Mouse (Mus musculus): ENCODE data around the gene Commd9.

Commd9 gene

DNA sequence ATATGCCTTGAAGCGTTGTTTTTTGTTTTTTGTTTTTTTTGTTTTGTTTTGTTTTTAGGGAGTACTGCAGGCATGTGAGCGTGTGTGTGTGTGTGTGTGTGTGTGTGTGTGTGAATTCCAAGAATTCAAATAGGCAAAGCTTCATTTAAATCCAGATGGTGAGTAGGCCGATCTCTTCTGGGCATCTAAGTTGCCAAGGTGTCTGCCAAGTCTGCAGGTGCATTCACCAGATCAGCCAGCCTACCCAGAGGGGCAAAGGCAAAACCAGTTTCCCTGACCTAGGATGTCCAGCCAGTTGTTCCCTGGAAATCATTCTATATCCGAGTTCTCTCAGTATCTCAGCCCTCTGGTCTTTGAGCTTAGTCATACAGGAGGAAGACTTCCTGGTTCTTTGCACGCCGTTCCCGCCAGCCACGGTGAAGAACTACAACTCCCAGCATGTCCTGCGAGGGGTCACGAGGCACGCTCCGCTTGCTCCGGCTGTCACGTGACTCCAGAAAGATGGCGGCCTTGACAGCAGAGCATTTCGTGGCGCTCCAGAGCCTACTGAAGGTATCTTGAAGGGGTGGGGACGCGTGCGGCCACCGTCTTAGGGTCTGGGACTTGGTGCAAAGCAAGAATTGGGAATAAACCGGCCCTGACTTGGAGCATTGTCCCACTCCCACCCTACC is at the start of gene Commd9:
TSS of gene Commd9 (plus strand) at position 480 of the 671 bp plus-strand sequence.
- DNase-seq (ENCODE audit: low spot score in 2 of 2): peak; percentile 78 to 95

DNA sequence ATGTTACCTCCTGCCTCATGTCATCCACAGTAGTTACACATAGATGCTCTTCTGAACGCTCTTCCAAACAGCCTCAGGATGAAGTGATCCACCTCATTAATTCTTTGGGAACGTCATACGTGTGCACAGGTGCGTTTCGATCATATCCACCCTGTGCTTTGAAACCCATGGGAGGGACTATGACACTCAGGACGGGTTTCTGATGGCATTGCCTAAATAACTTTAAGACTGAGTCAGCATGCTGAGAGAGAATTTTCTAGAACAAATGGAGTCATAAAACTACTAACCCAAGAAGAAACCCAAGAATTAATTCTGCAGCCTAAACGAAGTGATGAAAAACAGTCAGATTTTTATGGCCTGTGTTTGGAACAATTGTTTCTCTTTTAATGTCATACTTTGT is 43.3 kb upstream of the Commd9 start:
- no peak for DNase-seq (ENCODE audit: low spot score in 2 of 2)

DNA sequence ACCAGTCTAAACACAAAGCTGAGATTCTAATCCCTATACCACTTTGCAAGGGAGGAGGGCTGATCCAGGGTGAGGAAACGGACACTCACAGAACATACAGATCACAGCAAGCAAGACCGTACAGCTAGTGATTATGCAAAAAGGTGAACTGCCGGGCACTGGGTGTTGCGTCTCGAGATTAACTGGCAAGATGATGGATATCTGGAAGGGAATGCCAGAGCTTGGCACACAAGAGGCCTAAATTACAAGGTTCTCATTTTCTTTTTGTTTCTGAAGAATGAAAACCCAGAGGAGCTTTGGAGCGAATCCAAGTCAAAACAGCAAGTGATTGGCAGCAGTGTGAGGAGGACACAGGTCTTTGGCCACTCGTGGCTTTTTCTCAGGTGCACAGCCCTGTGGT is 31.3 kb upstream of the Commd9 start:
- no peak for DNase-seq (ENCODE audit: low spot score in 2 of 2)

DNA sequence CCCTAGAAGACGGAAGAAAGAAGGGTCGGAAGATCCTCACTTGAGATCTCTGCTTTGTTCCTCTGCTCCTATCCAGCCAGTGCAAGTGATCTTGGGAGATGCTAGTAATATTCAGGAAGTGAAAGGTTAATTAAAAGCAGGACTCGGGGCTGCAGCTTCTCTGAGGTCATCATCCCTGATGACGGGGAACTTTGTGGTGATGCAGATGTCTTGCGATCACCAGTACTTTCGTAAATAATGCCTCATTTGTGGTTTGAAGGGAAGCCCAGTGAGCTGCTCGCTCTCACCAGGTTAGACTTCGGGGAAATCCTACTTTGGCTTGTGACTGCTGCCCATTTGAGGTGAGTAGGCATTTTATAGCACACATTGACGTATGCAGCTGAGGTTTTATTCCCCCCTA is 29.9 kb upstream of the Commd9 start:
- DNase-seq (ENCODE audit: low spot score in 2 of 2): no peak

DNA sequence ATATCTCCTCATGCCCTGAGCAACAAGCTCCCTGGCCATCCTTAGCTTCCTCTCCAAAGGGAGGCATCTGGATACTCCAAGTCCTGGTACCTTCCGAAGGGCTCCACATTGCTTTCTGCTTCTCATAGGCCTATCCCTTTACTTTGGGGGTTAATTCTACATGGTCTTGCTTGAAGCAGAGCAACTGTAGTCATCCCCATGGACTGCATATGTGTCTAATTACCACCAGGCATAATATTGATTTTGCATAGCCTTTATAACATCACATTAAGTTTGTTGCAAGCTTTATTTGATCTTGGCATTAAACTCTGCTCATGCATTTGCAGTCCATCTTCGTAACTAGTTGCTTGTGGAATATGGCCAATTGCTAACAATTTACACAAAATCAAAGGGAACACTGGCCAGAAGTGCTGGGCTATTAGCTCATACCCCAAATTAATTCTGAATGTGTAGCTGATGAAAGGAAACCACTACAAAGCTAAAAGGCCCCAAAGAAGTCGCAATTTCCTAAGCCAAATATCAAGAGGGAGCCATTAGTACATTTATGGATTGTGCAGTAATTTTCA is 25.0 kb upstream of the Commd9 start:
- no peak for DNase-seq (ENCODE audit: low spot score in 2 of 2)

DNA sequence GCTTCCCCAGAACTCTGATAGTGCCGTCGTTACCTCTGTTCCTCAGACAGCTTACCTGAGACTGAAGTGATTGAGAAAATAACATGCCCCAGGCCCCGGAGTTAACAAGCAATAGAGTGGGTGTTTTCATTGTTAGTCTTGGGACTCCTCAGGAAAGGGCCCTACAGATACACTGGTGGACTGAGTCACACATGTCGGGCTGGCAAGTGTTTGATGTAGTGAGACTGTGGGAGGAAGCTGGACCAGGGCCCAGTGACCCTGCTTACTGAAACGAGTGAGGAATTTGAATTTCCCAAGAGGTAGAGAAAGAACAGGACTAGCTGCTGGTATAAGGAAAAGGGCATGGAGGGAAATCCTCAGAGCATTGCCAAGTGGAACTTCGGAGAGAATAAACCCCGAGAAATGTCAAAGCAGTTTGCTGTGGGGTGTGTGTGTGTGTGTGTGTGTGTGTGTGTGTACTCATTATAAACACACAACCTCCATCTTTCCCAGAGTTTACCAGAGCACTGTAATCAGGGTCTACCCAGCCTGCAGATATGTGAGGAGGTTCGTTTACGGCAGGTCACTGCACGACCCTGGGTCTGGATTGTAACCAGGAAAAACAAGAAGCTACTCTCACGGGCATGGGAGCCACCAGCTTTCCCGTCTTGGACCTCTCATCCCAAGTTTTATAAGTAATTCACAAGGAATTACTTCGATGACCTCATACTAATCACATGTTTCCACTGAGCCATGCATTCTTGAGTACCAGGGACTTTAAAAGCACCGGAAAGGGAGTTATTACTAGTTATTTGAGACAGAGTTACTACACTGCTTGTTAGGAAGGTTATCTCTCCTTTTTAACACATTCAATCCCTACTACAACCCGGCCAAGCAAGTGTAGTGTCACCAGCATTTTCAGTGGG is 23.6 kb upstream of the Commd9 start:
- DNase-seq (ENCODE audit: low spot score in 2 of 2): no peak

DNA sequence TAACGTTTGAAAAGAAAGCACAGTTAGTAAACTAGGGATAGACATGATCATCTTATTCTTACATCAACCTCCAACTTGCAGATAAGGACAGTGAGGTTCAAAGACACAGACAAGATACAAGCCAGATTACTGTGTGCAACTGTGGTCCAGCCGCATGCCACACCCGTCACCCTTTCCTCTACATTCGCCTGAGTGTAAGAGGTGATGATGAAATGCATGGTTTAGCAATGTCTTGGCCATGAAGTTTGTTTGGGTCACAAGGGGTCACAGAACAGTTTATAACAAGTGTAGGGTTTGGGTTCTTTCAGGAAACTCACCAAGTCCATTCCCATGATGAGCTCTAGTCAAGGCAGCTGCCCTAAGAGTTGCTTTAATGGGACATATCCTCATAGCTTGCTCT is 17.4 kb upstream of the Commd9 start:
- DNase-seq (ENCODE audit: low spot score in 2 of 2): no peak

DNA sequence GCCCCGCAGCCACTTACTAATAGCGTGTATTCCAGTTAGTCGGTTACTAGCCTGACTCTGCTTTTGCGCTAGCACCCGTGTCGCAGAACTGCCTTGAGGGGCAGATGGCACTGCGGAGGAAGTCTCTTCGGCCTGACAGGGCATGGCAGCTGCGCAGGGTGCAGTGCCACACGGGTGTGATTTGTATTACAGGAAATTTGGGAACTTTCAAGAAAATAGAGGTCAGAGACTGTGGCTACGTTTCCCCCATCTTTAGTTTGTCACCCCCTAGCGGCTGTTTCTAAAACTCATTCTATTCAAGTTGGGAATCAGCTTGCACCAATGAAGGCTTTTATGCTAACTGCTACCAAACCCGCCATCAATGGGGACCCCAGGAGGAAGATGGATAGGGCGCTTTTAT is 14.9 kb upstream of the Commd9 start:
- peak in 1 of 2 experiments; percentile 38 for DNase-seq (ENCODE audit: low spot score in 2 of 2)

DNA sequence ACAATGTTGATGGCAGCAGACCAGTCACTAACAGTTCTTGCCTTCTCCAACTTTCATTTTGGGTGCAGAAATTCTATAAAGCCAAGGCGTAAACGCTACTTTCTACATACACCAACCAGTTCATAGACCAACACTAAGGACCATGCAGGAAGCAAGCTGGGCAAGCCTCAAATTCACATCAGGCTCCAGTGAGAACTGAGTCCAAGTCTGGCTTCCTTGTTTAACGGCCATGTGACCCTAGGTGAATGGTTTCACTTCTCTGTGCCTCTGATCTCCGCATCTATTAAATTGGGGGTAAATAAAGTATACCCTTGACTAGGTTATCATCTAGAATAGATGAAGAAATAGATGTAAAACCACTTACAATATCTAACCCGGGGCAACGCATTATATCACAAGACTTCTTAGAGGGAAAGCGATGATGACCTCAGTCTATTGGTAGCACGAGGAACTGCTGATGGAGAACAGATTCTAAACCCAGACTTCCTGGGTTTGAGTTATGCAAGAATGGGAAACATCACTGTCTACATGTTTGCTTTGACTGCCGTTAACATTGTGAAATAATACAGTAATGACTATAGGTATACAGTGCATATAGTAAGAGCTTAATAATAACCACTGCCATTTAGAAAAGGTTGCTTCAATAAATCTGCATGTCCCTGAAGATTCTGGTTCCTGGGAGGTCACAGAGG is 4.4 kb upstream of the Commd9 start:
- no peak for DNase-seq (ENCODE audit: low spot score in 2 of 2)

DNA sequence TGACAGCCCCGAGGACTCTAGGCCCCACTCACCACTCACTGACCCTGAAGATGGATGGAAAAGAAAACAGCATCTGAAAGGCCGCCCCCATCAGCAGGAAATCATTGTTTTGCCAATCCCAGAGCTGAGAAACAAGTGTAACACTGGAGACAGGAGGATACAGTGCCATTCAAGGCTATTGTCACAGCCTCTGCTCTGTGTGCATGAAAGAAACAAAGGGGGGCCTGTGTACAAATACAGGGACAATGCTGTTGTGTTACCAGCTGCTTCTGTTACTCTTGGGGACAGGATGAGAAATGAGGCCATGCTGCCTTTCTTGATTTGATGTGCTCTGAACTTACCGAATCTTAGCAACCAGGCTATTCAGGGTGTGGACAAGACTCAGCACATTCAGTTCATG is 3.0 kb upstream of the Commd9 start, which contains the start of gene Prr5l:
TSS of gene Prr5l (minus strand) at position 30 of the 400 bp plus-strand sequence.
- DNase-seq (ENCODE audit: low spot score in 2 of 2): no peak

DNA sequence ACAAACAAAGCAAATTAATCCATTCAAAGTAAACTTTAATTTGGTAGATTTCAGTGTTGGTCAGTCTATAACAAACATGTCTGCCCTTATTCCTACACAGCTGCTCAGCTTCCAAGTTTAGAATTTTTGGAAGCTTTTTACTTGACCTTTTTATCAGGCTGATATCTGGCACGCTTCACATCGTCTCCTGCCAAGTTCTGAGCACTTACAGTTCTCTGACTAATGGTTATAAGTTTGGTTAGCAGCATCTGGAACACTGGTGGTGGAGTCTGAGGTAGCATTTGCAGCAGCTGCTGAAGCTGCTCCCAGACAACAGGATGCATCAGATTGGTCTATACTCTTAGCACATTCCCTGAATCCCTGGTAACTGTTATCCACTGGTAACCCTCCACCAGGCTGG is 1.8 kb upstream of the Commd9 start:
- no peak for DNase-seq (ENCODE audit: low spot score in 2 of 2)

DNA sequence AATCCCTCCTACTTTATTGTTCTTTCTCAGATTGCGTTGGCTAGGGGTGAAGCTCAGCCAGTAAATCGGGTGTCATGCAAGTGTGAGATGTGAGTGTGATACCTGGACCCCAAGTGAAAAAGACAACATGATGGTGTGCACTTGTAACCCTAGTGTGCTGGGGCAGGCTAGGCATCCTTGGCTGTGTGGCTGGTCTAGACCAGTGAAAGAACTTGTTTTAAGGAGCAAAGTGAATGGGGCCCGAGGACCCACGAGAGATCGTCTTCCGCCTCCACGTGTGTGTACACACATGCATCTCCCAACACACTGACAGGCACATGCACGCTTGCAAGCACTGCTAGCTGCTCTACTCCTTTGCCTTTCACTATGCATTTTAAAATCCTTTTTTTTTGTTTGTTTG is 2.8 kb downstream of the Commd9 start:
- no peak for DNase-seq (ENCODE audit: low spot score in 2 of 2)

DNA sequence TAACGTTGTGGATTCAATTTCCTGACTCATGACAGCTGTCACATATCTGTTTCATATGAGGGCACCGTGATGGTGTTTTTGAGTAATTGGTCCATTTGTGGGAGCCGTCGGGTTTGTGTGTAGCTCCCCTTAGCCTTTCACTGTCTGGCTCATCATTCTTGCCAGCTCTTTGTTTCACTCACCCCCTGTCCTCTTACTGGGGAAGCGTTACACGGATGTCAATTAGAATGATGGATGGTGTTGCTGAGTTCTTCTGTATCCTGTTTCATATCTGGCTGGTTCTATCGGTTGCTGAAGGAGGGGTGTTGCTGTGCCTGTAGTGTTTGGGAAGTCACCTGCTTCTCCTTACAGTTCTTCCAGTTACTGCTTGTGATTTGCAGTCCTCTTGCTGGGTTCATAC is 5.1 kb downstream of the Commd9 start:
- DNase-seq (ENCODE audit: low spot score in 2 of 2): no peak

DNA sequence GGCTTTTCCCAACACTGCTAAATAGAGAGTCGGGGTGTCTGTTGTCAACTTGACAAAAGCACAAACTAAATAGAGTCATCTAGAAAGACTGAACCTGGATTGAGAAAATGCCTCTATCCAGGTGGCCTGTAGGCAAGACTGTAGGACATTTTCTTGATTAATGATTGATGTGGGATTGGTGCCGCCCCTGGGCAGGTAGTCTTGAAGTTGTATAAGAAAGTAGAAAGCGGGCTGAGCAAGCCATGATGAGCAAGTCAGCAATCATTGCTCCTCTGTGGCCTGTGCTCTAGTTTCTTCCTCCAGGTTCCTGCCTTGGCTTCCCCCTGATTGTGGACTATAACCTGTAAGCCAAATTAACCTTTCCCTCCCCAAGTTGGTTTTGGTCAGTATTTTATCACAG is 8.1 kb downstream of the Commd9 start:
- DNase-seq (ENCODE audit: low spot score in 2 of 2): no peak

DNA sequence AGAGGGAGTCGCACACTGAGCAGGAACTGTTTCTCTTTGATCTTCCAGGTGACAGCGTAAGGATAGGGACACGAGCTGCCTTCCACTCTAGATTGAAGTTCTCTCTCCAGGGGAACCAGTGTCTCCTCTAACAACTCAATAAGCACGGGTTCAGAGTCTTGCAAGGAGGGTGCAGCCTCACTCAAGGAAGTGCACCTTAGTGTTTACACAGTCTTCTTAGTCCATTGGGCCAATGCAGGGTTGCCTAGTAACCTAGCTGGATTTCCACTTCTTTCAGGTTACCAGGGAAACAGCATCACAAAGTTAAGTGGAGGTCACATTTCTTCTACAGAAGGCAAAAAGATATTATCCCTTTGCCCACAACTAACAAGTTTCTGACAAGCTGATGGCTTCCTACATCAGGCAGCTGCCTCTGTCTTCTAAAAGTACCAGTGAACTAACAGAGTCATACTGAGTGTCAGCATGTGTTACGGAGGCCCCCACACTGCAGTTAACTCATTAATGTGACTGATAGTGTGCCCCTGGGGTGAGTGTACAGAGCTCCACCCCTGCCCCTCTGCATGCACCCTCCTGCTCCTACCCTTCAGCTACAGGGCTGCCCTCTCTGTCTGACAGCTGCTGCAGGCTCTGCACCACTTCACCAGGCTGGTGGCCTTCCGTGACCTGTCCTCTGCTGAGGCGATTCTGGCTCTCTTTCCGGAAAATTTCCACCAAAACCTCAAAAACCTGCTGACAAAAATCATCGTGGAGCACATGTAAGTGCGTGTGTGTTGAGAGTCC is 10.6 kb downstream of the Commd9 start:
- no peak for DNase-seq (ENCODE audit: low spot score in 2 of 2)

DNA sequence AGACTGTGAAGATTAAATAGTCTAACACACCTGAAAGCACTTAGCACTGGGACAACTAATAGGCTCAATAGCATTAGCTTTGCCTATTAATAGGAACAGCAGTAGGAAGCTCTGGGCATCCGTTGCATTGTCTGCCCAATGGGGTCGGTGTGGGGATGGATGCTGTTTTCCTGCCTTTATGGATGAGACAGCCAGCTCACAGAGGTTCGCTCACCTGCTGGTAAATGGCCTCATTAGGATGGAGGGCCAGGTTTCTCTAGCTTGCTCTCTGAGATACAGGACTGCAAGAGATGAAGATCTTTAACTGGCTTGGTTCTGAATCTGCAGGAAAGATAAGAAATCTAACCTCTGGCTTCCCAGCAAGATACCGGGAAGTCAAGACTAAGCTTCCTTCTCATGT is 16.1 kb downstream of the Commd9 start:
- DNase-seq (ENCODE audit: low spot score in 2 of 2): no peak

DNA sequence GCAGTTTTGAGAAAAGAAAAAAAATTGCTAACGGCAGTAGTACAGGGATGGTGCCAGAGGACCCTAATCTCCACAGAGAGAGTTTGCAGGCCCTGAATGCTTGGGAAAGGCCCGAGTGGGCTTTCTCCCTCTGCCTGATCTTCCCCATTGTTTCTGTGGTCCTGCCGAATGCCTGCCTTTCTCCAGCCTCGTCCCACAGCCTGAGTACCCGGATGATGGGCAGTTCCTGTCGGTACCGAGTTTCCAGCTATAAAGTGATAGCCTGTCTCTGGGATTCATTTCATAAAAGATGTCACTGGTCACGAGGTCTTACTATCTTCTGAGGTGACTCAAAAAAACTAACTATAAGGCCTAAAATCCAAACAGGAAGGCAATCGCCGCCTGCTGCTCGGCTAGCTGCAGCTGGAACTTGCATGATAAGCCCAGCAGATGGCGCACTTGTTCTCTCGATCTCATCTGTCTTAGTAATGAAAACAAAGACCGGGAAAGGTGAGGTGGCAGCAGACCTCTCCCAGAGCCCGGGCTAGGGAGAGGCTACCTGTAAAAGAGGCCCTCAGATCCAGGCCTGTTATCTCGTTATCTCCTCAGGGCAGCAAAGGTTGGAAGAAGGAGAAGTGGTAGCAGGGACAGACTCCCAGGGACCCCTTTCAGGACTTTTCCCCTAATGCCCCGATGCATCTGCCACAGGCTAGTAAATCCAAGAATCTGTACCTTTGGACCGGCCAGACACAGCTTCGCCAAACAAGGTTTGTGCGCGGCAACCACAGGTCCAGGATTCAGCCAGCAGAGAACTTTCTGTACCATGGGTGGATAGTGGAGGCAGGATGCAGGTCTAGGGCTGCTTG is 19.7 kb downstream of the Commd9 start:
- peak; percentile 39 to 78 for DNase-seq (ENCODE audit: low spot score in 2 of 2)

DNA sequence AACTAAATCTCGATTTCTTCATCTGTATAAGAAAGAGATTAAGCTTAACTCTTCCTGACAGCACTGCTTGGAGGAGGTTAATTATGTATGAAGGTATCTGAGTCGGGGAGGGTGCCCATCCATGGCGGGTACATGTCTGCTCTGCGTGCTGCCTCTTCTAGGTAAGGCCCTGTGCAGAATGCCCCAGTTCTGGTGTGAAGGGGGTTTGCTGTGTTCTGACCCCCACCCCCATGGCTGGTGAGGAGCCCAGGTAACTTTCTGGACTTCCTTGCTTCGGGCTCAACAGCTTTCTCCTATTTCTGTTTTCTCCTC is 20.3 kb downstream of the Commd9 start:
- no peak for DNase-seq (ENCODE audit: low spot score in 2 of 2)

DNA sequence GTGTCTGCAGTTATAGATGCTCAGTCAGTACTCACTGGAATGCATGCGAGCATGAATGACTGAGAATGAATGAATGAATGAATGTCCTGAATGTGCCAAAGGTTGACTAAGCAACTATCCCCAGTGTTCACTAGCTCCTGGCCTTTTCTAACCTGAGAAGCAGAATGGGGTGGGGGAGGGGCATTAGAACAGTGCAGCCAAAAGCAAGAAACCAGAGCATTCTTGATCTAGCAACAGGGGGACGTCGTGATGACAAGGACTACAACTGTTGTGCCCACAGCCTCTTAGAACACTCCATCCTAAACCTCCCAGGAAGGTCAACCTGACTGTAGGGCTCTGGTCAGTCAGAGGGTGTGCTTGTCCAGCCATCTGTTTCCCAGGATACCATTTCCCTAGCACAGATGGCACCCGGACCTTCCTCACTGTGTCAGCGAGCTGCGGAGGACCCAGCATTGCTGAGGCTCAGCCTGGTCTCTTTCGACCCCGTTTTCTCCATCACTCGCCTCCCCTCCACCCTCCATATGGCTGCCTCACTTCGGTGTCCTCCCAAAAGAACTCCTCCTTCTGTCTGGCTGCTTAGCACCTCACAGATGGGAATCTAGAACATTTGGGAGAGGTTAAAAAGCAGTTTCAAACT is 21.5 kb downstream of the Commd9 start:
- no peak for DNase-seq (ENCODE audit: low spot score in 2 of 2)

DNA sequence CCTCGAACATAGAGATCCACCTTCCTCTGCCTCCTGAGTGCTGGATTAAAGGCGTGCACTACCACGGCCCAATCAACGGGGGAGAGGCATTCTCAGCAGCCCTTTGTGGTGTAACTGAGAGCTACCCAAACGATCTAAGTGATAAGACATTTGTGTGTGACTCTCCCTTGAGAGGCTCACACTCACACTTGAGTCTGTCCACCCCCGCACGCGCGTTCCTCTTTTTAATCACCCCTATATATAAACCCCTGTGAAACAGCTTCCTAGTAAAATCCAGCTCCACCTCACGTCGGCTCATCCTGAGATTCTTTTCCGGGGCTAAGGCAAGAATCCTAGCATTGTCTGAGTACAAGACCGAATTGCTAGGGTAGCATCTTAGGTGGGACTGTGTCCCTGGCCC is 22.7 kb downstream of the Commd9 start:
- no peak for DNase-seq (ENCODE audit: low spot score in 2 of 2)
